Mouse (Mus musculus): ENCODE measurements around the gene Kcna7. TPM values are rescaled to one million over a fixed set of nuclear protein-coding genes. Genes with fewer than 3 reads are reported as not detected.
"Not testable (repeated sequence)": the region's sequence is repeated elsewhere in the genome, so short reads cannot be mapped to it uniquely, and the experiment has no call there.

The Kcna7 gene
- total RNA-seq (2022), result 1 to 10 TPM; 5.5 to 8.0 (median 6.9) TPM

- peak; percentile 77 for DNase-seq (ENCODE audit: low spot score)
Measured at GRCm38 (mm10) chr7:45405091-45406075, at the start of gene Kcna7. TSS of gene Kcna7 (plus strand) at chr7:45405653.

GRCm38 (mm10) chr7:45356087-45356486, 49.4 kb upstream of the Kcna7 start:
- no peak for DNase-seq (ENCODE audit: low spot score)

GRCm38 (mm10) chr7:45359081-45359480, 46.4 kb upstream of the Kcna7 start:
- not testable (repeated sequence) for DNase-seq (ENCODE audit: low spot score)

DNA sequence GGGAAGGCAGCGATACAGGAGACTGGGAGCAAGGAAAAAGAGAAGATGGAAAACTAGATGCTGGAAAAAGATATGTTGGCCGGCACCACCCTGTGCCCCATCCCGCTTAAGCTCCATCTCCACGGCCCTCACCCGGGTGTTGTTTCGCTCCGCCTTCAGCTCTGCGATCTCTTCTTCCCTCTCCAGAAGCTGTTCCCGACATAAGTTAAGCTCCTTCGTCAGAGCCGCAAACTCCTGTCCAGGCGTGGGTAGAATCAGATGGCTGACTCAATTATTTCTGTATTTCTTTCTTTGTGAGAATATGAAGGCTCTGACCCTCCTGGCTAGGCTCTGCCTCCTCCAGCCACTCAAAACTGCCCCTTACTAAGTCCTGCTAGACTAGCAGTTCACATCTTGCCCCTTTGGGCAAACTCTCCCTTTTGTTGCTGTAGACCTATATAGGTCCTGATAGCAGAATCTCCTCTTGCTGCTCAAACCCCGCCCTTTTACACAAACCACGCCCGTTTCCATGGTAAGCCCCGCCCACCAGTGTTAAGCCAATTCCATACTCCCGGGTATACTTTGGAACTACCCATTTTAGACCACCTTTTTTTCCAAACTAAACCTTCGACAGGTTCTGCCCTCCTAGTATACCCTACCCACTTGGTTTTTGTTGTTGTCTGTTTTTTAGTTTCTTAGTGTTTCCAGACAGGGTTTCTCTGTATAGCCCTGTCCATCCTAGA, 44.9 kb upstream of the Kcna7 start:
- DNase-seq (ENCODE audit: low spot score), result no peak

- DNase-seq (ENCODE audit: low spot score), result peak; percentile 44
Measured at GRCm38 (mm10) chr7:45361243-45361804, 44.1 kb upstream of the Kcna7 start.

- DNase-seq (ENCODE audit: low spot score), result no peak
Measured at GRCm38 (mm10) chr7:45362801-45363200, 42.7 kb upstream of the Kcna7 start.

DNA sequence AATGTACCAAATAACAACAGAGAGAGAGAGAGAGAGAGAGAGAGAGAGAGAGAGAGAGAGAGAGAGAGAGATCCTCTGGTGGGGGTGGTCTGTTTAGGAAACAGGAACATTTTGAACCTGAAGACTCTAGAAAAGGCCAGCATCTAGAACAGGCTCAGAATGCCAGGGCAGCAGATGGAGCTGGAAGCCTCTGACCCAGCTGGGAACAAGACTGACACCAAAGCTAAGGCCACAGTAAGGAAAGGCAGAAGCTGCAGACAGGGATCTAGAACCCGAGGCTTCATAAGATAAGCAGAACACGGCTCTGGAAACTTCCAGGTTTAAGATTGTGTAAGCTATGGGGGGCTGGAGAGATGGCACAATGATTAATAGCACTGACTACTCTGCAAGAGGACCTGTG, 41.5 kb upstream of the Kcna7 start:
- DNase-seq (ENCODE audit: low spot score), result no peak

DNA sequence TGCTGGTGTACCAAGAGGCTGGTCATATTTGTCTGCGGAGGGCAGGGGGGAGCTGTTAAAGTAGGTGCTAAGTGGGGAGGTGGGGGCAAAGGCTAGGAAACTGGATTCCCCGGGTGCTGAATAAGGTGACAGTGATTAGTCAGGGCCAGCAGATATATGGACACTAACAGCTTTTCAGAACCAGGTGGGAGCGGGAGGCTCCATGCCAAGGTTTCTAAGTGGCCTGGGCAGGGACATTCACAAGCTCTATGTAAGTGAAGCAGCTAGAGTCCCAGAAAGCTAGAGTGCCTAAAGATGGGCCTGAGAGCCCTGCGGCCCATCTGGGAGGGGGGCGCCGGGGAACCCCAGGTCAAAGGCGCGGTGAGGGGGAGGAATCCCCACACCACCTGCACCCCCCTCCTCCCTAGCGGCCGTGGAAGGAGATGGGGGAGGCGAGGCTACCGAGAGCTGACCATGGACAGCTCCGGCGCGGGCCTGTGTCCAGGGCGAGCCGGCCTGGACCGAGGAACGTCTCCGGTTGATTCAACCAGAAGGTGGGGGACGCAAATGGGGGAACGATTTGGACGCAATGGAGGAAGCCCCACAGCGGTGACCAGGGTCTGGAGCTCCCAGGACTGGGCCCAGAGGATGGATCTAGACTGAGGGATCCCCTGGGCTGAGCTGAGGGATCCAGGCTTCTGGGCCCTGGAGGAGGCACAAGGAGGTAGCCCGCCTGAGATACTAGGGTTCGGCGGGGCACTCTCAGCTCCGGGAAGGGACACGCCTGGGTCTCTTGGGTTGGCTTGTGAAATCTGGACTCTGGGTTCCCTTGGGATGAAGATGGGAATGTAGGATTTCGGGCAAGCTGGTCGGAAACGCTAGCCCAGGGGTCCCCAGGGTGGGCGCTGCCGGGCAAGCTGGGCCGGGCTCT, 39.5 kb upstream of the Kcna7 start:
- no peak for DNase-seq (ENCODE audit: low spot score)

DNA sequence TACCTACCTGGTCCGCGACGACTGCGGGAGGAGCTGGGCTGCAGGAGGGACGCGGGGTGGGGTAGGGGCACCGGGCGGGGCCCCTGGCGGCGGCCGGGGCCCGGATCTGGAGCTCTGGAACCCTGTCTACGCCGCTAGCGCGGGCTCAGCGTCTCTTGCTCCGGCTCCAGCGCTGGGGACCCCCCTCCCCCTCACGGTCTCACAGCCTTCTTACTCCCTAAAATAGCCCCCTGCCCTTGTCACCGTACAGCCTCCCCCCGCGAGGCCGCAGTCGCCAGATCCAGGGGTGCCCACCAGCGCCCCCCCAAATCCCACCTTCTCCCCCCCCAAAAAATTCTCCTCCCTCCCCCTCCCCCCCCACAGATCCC, 38.8 kb upstream of the Kcna7 start, which contains the start of gene Ppfia3:
Ppfia3 (minus strand) TSS at position 368 of the 368 bp plus-strand sequence.
- DNase-seq (ENCODE audit: low spot score), result no peak

DNA sequence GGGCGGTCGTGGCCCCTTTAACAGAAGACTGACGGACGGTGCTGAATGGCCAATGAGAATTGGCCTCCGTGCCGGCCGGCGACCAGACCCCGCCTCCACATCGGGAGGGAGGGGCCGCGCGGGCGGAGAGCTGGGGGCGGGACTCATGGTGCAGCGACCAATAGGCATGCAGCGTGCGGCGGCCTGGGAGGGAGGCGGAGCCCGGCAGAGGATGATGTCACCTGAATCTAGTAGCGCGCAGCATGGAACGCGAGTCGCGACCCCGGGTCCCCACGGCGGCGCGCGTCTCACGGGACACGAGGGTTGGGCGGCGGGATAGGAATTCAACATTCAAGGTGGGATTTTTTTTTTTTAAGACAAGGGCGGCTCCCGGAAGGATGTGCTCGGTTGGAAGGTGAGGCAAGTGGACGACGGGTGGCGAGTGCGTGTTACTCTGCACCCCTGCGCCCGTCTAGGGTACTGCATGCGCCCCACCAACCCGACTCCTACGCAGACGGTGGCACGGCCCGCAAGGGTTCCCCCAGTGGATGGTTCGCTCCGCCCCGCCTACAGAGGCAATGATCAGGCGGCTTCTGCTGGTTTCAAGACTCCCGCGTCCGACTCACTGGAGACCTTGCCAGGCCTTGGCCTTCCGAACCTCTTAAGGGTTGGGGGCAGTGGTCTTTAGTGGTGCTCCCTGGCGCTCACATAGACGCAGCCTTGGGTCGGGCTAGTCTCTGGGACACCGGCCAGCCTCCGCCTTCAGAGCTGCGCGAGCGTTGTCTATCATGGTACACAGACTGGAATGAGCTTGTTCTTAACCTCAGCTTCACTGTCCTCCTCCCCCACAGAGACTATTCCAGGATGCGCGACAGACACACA, 38.2 kb upstream of the Kcna7 start:
- peak; percentile 95 for DNase-seq (ENCODE audit: low spot score)

GRCm38 (mm10) chr7:45368178-45368577, 37.3 kb upstream of the Kcna7 start:
- DNase-seq (ENCODE audit: low spot score), result no peak

GRCm38 (mm10) chr7:45369022-45369745, 36.3 kb upstream of the Kcna7 start:
- no peak for DNase-seq (ENCODE audit: low spot score)

GRCm38 (mm10) chr7:45369836-45370474, 35.5 kb upstream of the Kcna7 start:
- DNase-seq (ENCODE audit: low spot score), result no peak

- peak; percentile 67 for DNase-seq (ENCODE audit: low spot score)
Measured at GRCm38 (mm10) chr7:45370475-45371311, 34.8 kb upstream of the Kcna7 start, which contains the start of gene Lin7b. TSS of gene Lin7b (minus strand) at chr7:45370583.

GRCm38 (mm10) chr7:45372371-45372770, 33.1 kb upstream of the Kcna7 start:
- DNase-seq (ENCODE audit: low spot score), result no peak

DNA sequence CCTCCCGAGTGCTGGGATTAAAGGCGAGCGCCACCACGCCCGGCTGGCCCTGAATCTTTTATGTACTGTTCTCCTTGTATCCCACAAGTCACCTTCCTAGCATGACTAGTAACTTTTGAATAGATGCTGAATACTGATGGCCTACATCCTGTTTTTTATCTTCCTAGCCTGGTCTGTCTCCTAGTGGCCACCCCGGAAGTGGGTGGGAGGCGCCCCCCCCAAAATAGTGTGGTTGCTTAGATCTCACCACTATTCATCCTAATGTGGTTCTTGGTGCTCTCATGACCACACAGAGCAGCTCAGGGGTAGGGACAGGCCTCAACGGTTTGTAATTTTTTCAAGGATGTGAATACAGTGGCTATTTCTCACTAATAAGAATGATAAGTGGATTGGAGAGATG, 30.8 kb upstream of the Kcna7 start:
- no peak for DNase-seq (ENCODE audit: low spot score)

GRCm38 (mm10) chr7:45376057-45376456, 29.4 kb upstream of the Kcna7 start:
- DNase-seq (ENCODE audit: low spot score), result no peak

GRCm38 (mm10) chr7:45386077-45386476, 19.4 kb upstream of the Kcna7 start:
- no peak for DNase-seq (ENCODE audit: low spot score)

Data from heart, adult 8-10 months (tissue).